Mouse (Mus musculus): ENCODE measurements around the gene Sec24d. TPM values are rescaled to one million over a fixed set of nuclear protein-coding genes. Genes with fewer than 3 reads are reported as not detected.
"Not testable (repeated sequence)": the region's sequence is repeated elsewhere in the genome, so short reads cannot be mapped to it uniquely, and the experiment has no call there.

The Sec24d gene
- total RNA-seq, 2 experiments from 2014 or later = 44.9 to 68.2 TPM

DNA sequence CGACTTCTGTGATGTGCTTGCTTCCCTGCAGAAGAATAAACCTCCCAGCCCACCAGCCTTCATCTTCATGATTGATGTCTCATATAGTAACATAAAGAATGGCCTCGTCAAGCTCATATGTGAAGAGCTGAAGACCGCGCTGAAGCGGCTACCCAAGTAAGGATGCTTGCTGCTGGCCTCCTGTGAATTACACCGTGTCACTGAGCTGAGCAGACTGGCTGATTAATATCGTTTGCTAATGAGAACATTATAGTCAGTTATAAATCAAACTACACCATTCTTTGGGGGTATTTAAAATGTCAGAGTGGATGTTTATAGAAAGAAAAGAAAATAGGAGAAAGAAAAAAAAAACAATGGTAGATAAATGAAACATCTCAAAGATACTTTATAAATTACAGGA, 69.2 kb downstream of the Sec24d start:
- no peak for ATAC-seq (replicated peaks; ENCODE audit: poor library complexity)

GRCm38 (mm10) chr3:123336951-123337350, 69.7 kb downstream of the Sec24d start:
- peak; percentile 51 for ATAC-seq (replicated peaks; ENCODE audit: poor library complexity)

DNA sequence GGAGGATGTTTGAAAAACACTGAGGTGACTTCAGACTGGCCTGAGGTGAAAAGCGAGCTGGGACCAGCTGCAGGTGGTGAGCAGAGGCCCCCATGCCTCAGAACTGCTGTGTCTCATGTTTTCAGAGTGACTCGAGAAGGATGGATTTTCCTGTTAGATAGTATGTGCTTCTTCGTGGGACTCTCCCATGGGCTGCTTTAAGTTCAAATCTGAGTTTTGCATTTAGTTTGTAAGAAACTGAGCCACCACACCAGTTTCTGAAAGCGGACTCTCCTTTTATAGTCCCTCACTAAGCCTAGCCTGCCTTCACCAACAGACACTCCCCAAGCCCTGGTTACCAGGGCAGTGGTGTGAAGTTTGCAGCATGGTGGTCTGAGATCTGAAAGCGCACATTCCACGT, 70.6 kb downstream of the Sec24d start:
- no peak for ATAC-seq (replicated peaks; ENCODE audit: poor library complexity)

DNA sequence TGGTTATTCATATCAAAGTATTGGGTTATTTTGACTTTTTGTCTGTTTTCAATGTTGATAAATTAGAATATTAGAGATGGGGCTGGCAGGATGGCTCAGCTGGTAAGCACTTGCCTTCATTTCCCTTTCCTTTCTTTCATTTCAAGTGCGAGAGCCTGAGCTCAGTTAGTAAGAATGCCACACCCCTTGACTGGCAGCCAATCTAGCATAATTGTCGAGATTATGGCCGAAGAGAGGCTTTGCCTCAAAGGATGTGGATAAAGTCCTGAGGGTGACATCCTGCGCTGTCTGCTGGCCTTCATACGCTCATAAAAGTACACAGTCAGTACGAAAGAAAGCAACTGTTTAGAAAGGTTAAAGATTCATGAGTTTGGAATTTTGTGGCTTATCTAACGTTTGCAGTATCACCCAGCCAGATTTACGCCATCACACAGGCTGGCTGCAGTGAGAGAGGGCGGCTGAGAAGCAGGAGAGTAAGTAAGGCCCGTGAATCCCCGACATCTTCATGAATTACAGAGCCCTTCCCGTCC, 71.5 kb downstream of the Sec24d start:
- ATAC-seq (replicated peaks; ENCODE audit: poor library complexity) = no peak

DNA sequence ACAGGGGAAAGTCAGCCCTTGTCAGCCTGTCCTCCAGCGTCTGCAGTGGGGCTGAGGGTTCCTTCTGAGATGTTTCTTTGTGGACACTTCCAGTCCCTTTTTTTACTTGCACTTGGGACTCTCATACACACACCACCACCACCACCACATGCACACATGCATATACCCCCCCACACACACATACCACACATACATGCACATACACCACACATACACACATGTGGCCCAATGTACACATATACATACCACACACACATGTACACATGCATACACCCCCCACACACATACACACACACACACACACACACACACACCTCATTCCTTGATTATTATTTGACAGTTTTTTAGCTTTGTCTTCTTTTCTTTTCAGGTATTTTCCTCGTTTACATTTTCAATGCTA, 73.8 kb downstream of the Sec24d start:
- ATAC-seq (replicated peaks; ENCODE audit: poor library complexity) = no peak

GRCm38 (mm10) chr3:123343690-123344089, 76.4 kb downstream of the Sec24d start:
- ATAC-seq (replicated peaks; ENCODE audit: poor library complexity) = no peak

GRCm38 (mm10) chr3:123348080-123348802, 81.0 kb downstream of the Sec24d start:
- no peak for ATAC-seq (replicated peaks; ENCODE audit: poor library complexity)

- ATAC-seq (replicated peaks; ENCODE audit: poor library complexity) = peak; percentile 54; the same call in 1 of the 2 replicates
These were observed 83.3 kb downstream of the Sec24d start for GRCm38 (mm10) chr3:123350602-123351001.

DNA sequence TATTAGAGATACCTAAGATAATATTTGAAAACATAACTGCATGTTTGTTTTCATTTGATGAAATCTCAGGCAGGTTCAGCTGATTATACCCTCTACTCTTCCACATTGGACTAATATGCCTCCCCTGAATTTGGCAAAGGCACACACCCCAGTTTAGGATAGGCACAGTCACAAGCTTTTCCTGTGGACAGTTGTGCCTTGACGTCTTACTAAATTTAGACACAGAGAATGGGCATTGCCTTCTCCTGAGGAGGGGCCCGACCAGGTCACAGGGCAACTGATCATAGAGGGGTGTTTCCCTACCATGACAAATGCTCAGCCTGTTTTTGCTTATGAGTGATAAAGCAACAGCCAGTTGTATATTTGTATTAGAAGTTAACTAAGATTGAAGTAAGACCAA, 84.3 kb downstream of the Sec24d start:
- ATAC-seq (replicated peaks; ENCODE audit: poor library complexity) = no peak

DNA sequence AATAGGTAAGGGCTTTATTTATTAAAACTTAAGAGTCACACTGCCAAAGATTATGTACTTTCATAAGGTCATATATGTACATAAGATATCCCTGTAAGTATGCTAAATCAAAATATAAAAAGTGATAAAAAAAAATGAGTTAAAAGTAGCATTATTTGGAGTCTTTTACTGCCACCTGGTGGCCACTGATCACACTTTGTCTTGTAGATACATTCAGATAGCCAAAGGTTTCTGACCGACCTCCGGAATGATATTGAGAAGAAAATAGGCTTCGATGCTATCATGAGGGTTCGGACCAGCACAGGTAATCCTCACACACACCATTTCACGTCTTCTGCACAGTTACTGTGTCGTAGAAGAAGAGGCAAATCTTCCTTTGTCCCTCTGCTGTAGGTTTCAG, 85.9 kb downstream of the Sec24d start:
- peak; percentile 69 for ATAC-seq (replicated peaks; ENCODE audit: poor library complexity)

DNA sequence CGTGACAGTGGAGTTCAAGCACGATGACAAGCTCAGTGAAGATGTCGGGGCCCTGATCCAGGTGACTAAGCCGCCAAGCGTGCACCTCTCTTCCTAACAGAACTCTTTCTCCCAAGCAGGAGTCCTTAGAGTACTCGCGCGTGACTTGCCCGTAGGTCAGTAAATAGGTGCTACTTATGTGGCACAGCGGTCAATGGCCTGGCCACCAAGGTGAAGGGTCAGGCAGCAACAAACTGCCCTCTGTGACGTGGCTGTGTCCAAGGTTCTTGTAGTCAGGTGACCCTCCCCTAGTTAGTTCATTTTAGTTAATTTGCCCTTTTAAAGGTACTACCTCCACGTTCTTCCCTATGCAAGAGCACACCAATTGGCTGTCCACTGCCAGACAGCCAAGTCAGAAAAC, 86.4 kb downstream of the Sec24d start:
- 0 out of 2 replicates have a peak, but pooled peaks have one; percentile 3 for ATAC-seq (replicated peaks; ENCODE audit: poor library complexity)

GRCm38 (mm10) chr3:123354388-123354787, 87.1 kb downstream of the Sec24d start:
- ATAC-seq (replicated peaks; ENCODE audit: poor library complexity) = no peak

- ATAC-seq (replicated peaks; ENCODE audit: poor library complexity) = no peak
These were observed 89.2 kb downstream of the Sec24d start for GRCm38 (mm10) chr3:123356377-123356991.

GRCm38 (mm10) chr3:123366820-123367219, 99.6 kb downstream of the Sec24d start:
- ATAC-seq (replicated peaks; ENCODE audit: poor library complexity) = not testable (repeated sequence)

DNA sequence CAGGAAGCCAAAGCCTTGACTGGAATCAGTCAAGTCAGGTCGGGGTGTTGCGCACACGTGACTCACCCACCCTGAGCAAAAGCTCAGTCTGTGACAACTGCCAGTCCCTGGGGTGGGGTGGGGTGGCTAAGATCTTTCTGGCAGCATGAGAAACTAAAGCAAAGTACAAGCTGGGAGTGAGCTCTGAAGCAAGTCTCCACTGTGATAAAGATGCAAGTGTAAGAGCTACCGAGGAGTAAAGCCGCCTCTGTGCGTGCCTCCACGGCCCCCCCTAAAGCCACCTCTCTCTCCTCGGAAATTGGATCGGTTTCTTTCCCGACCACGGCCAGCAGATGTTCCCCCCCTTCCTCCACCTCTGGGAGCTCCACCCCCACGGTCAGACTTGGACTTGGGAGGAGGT, 101.9 kb downstream of the Sec24d start:
- ATAC-seq (replicated peaks; ENCODE audit: poor library complexity) = no peak

GRCm38 (mm10) chr3:123370927-123371326, 103.7 kb downstream of the Sec24d start:
- no peak for ATAC-seq (replicated peaks; ENCODE audit: poor library complexity)

- peak; percentile 69 for ATAC-seq (replicated peaks; ENCODE audit: poor library complexity)
These were observed 104.7 kb downstream of the Sec24d start for GRCm38 (mm10) chr3:123371766-123372535.

DNA sequence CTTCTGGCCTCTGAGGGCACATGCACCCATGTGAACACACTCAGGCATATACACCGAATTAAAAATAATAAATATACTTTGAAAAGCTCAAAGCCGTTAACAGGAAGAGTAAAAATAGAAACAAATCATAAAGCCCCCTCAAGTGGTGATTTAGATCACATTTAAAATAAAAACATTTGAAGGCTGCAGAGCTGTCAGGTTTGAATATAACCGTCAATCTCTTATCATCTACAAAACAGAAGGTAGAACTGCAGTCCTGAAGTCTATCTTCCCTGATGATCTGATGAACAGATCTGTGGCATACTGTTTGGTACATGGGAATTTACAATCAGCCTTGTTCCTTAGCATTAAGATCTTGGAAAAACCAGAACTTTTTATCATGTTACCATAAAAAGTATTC, 109.3 kb downstream of the Sec24d start:
- ATAC-seq (replicated peaks; ENCODE audit: poor library complexity) = no peak

DNA sequence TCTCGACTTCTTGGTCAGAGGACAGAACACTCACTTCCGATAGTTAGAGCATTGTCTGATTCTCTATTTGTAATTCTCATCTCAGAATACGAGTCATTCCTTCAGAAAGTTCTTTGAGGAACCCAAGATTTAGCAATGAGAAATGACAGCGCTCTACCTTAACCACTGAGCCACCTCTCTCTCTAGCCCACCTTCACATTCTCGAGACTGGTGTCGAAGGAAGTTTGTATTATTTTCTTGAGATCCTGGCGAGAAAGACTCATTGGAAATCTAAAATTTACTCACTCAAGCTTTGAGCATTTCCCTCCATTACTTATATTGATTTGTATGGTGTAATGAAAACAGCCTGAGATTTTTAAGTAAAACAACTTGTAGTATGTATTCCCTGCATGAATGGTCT, 117.2 kb downstream of the Sec24d start:
- no peak for ATAC-seq (replicated peaks; ENCODE audit: poor library complexity)

GRCm38 (mm10) chr3:123385118-123385485, 117.8 kb downstream of the Sec24d start:
- no peak for ATAC-seq (replicated peaks; ENCODE audit: poor library complexity)

DNA sequence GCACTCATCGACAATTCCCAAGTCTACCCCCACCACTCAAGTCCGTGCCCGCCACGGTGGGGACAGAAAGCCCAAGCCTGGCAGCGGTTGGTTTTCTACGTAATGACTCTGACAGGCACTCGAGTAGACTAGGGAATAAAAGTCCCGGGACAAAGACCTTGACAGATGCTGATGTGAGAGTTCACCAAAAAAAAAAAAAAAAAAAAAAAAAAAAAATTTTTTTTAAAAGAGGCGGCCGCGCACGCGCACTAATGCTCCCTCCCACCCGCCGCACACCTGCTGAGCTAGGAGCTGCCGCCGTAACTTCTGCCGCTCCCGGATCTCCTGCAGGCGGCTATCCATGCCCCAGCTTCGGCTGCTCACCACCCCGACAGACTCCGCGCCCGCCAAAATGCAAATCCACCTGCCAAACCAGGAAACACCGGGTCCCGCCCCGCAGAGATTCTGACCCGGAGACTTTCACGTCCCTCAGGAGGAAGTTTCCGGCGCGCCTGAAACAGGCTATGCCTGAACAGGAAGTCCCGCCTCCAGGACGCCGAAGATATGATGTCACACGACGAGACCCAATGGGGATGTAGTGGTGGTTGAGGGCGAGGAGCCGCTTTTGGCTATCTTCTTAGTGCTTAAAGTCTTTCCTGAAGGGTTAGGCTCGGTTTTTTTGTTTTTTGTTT, 118.4 kb downstream of the Sec24d start, which contains the start of gene Mettl14:
Mettl14 (minus strand) TSS at position 623 of the 671 bp plus-strand sequence.
- ATAC-seq (replicated peaks; ENCODE audit: poor library complexity) = peak; percentile 99

All from megakaryocyte progenitor cell, adult 5-6 weeks (primary cell).